Mouse (Mus musculus) cerebellum, adult (tissue): ENCODE results near the gene Igf2bp2.
A peak's percentile ranks its signal among the peaks of the same experiment; 100 is the strongest.

ENCODE experiments used
- ATAC-seq: cut with Nextera tagmentation; 2 replicates; pipeline ENCODE4 v1.9.2; 2017; ENCODE audit warnings: mild to moderate bottlenecking, moderate library complexity, mixed read lengths; ENCODE audit not compliant: insufficient number of reproducible peaks, low FRiP score, low TSS enrichment

Gene Igf2bp2

DNA sequence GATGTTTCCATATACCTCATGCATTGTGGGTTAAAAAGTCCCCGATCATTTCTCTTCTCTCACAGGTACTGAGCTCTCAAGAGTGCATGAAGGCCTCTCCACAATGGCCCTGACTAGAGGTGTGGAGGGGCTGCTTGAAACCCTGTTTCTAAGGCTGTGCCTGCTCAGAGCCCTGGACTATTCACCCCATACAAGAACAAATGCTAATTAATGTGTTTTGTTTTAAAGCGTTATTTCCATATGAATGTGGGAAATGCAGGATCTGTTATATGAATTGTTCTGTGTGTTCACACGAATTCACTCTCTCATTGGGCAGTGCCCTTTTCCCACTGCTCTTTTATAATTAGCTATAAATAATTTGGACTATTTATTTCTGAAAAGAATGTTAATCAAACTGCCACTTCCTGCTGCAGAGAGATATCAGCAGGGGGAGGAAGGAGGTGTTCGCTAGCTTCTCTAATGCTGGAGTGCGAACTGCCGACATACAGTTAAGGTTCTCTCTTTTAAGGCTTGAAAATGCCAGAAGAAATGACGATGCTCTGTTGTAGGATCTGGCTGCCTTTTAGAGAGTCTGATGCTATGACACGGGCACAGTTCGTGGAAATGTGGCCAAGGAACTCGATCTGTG is 116.2 kb downstream of the Igf2bp2 start:
- no peak for ATAC-seq

DNA sequence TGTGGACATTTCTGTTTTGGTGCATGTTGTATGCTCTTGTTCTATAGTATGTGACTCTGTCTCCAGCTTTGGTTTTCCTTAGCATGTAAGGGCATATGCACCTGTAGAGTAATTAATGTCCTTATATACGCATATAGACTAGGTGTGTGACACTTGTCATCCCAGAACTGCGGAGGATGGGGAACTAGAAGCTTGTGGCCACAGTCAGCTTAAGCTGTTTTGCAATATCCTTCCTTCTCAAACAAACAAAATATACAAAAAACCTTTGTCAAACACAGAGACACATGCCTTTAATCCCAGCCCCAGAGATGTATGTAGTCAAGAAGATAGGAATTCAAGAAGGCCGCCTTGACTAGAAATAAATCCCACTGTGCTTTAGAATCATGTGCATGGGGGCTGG is 117.2 kb downstream of the Igf2bp2 start:
- ATAC-seq: no peak

DNA sequence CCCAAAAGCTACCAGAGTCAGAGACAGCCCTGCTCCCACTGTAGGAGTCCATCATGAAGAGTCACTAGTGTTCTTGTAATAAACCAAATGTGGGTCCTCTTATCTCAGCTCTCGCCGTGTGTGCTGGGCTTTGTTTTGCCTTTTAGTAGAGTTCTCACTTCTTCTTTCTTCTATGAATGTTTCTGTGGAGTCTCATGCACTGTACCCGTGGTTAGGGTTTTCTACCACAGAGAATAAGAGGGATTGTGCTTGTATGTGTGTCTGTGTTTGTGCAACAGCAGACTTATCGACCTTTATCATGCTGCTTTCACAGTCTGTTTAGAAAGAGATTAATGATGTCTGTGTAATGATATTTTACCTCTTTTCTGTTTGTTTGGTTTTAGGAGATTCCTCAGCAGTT is 119.3 kb downstream of the Igf2bp2 start:
- no peak for ATAC-seq

DNA sequence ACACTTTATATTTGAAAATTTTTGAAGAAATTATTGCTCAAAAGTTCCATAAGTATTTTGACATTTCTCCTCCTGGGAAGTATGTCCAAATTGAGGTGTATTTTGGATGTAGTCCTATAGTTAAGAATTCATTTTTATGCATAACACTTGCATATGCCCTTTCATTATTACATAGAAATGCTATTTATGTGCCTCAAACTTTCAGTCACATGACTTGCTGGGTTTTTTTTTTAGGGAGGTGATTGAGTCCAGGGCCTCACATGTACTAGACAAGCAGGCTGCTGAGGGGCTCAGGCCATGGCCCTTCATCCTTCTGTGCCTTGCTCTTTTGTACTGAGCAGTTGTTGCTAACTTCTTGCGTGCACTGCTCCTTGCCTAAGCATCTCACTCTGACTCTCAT is 123.1 kb downstream of the Igf2bp2 start:
- no peak for ATAC-seq

DNA sequence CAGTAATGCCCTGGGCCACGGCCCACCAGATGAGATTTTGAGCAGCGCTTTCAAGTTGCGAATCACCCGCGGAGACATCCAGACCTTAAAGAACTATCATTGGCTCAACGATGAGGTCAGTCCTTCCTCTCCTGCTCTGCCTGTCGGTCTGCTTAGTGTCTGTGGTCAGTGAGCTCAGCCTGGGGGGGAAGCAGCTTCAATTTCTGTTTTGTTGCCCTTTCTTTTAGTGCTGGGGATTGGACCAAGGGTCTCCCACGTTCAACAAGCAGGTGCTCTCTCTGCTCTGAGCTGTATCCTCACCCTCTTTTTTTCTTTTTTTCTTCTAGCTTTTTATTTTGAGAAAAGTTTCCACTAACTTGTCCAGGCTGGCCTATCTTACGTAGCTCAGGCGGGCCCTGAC is 124.5 kb downstream of the Igf2bp2 start:
- no peak for ATAC-seq

DNA sequence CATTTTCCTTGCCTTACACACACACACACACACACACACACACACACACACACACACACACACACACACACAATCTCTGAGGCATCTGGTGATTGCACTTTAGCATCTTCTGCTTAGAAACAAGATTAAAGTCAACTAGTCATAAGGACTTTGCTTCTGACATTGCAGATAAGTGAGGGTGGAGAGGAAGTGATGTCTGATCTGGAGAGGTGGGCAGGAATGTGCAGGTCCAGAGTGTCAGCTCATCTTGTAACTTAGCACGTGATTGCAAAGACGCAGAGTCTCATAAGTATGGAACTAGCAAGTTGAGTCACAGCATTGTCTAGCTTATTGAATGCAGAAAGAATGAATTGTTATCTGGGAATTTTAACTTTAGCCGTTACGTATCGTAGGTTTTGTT is 135.6 kb downstream of the Igf2bp2 start:
- no peak for ATAC-seq

DNA sequence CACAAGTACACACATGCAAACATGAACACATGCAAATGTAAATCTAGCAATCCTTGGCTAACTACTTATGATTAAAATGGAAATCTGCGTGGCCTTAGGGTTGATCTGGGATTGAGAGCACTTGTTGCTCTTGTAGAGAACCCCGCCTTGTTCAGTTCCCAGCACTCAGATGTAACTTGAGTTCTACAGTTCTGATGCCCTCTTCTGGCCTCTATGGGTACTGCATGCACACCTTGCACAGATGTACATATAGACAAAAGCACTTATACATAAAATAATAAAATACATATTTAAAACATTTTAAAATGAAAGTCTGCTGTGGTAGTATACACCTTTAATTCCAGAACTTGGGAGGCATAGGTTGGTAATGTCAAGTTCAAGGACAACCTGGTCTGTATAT is 141.0 kb downstream of the Igf2bp2 start:
- no peak for ATAC-seq

DNA sequence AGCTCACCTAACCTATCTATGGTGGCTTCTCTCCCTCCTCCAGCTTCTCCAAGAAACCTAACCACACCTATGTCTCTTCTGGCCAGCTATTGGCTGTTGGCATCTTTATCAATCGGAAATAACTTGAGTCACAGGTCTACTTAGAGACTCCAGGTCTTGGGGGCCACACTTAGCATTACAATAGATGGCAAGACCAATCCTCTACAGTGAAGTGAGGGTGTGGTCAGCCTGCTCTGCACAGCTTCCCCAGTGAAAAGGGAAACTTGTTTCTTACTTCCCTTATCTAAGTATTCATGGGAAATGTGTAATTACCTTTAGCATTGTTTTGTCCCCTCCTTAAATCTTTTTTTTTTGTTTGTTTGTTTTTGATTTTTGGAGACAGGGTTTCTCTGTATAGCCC is 147.5 kb downstream of the Igf2bp2 start:
- ATAC-seq: no peak

DNA sequence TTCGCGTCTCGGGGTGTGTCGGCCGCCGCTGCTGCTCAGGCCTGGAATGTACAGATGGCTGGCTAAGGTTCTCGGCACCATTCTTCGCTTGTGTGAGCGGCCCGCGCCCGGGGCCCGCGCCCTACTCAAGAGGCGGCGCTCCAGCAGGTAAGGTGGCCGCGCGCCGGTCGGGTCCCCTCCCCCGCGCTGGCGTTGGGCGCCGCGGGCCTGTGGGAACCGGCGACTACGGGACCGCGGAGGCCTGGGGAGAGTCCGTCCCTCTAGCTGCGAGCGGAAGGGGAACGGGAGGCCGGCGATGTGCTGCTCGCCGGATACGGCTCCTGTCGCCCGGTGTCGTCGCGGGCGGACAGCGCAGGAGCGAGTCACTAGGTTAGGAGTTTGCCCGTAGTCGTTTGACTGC is 153.5 kb downstream of the Igf2bp2 start:
- ATAC-seq: peak; percentile 56

DNA sequence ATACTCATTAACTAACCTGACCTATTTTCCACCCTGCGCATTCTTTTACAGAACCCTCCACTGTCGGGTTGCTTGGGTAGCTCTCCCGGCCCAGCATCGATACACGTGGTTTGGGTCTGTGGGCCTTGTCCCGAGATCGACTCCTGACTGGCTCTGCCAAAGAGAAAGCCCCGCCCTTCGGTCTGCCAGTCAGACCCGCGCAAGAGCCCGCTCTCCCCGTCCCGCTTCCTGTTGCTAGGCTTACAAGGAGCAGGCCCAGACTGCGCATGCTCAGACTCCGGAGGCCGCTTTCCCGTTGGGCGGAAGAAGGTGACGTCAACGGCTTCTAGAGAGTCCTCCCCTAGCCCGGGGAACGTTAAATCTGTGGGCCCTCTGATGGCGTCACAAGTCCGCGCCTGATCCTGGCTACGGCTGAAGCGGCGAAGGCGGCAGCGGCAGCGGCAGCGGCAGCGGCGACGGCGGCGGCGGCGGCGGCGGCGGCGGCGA is 154.0 kb downstream of the Igf2bp2 start, which contains the start of gene Senp2:
Gene Senp2, plus strand, starts transcription at position 386 of the 486 bp plus-strand sequence.
- peak; percentile 99 for ATAC-seq
